Mouse (Mus musculus): ENCODE results near the gene Rabl2.

DNA sequence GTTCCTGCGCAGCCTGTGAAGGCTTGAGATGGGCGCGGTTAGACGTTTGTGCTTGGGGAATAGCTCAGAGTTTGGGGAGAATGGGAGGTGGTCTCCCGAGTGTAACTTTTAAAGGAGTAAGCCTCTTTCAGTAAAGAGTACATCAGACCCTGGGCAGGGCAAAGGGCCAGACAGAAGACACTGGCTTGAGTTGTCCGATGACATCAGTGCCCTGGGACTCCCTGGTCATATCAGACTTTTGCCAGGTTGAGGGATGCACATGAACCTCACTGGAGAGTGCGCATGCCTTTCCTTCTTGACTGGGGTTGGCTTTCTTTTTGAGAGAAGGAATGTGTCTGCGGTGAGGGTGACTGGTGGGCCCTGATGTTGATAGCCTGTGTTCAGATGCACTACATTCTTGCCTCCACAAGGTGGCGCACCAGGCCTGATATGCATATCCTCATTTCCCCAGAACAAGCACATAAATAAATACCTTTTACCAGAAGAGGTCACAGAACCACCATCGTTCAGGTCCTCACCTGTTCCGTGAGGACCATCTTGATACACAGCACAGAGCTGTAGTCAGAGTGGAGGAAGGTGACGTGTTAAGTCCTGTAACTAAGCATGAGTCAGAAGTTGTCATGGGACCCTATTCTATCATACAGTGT, 30.7 kb upstream of the Rabl2 start:
- peak; percentile 79; the same call in 1 of the 2 replicates for TF ChIP-seq CTCF (IDR thresholded peaks at IDR 0.05; ENCODE audit: borderline replicate concordance, insufficient read depth, low read length)
- no peak for TF ChIP-seq POLR2A (IDR thresholded peaks at IDR 0.05; ENCODE audit: low read depth, low read length)

All from embryonic fibroblast, embryonic 13.5 days (primary cell).